8 mouse cellular contexts compared by ENCODE assay signal in the genomic region with DNA sequence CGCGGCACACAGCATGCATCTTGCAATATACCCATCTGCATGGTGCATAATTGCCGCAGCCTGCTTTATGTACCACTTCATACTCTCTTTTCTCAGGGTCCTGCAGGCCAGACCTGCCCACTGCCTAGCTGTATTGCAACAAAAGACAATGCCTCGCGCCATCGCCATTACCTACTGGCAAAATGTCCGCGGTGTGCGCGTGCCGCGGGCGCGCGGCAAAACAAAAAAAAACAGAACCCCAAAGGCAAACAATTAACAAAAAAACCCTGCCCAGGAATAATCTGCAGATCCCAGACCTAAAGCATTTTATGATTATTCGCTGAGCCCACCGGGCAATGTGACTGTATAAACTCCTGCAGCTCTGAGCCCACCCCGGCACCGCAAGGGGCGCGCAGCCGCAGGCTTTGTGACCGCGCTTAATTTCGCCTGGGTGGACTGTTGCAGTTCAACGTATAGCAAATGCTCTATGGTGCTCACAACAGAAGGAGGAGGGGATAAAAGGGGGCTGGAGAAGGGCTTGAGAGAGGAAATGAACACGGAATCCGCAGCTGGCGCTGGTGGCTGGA. TPM values are rescaled to one million over a fixed set of nuclear protein-coding genes. Genes with fewer than 3 reads are reported as not detected.
DNase-seq lines count a peak whose midpoint lies in the region; ATAC-seq and TF ChIP-seq lines count a peak whose summit lies in the region.

No protein-coding gene starts in this region.

- H3K27me3 ChIP-seq in erythroblast, embryonic 14.5 days (ENCODE audit: control insufficient read depth) = peaks cover 43% of the 10 kb centered on the region
- peaks cover 15% of the 10 kb centered on the region for H3K27me3 ChIP-seq in C2C12 (ENCODE audit: control insufficient read depth, insufficient read depth, insufficient read length)
- peaks cover 38% of the 10 kb centered on the region for H3K27me3 ChIP-seq in forebrain, embryonic 15.5 days
- peaks cover 40% of the 10 kb centered on the region for H3K27me3 ChIP-seq in liver, postnatal 0 days (ENCODE audit: insufficient read depth, low read length)

- peaks cover 59% of the 10 kb centered on the region for H3K9me3 ChIP-seq in erythroblast, embryonic 14.5 days (ENCODE audit: control insufficient read depth, low read length)
- peaks cover 9% of the 10 kb centered on the region for H3K9me3 ChIP-seq in forebrain, embryonic 15.5 days
- H3K9me3 ChIP-seq in liver, postnatal 0 days (ENCODE audit: low read length) = peaks cover 16% of the 10 kb centered on the region

- H3ac ChIP-seq in C2C12 (ENCODE audit: control insufficient read depth, insufficient read length, low read depth) = peak overlapping the region; percentile 30

- H3K4me1 ChIP-seq in erythroblast, embryonic 14.5 days (ENCODE audit: control insufficient read depth) = peaks cover 72% of the 10 kb centered on the region
- H3K4me1 ChIP-seq in forebrain, embryonic 15.5 days = peaks cover 61% of the 10 kb centered on the region
- H3K4me1 ChIP-seq in liver, postnatal 0 days (ENCODE audit: insufficient read depth) = no peaks in the 10 kb centered on the region

- no peak for TF ChIP-seq CTCF in C2C12 (IDR thresholded peaks at IDR 0.05; ENCODE audit: control insufficient read depth, insufficient read depth, insufficient read length)
- no peak for TF ChIP-seq CTCF in liver, postnatal 0 days (IDR thresholded peaks at IDR 0.05; ENCODE audit: low read depth)

- TF ChIP-seq EP300 in liver, postnatal 0 days (IDR thresholded peaks at IDR 0.05; ENCODE audit: low read depth) = no peak

- H3K36me3 ChIP-seq in erythroblast, embryonic 14.5 days (ENCODE audit: control insufficient read depth) = peaks cover 17% of the 10 kb centered on the region
- no peaks in the 10 kb centered on the region for H3K36me3 ChIP-seq in C2C12 (ENCODE audit: control insufficient read depth, insufficient read depth)
- H3K36me3 ChIP-seq in forebrain, embryonic 15.5 days = no peaks in the 10 kb centered on the region
- H3K36me3 ChIP-seq in liver, postnatal 0 days (replicated peaks; ENCODE audit: insufficient read depth, low read length) = no peaks in the 10 kb centered on the region

- WGBS in forebrain, embryonic 15.5 days = 50% methylated on average over 29 of the region's 29 CpGs
- 53% methylated on average over 29 of the region's 29 CpGs for WGBS in liver, postnatal 0 days (ENCODE audit: insufficient replicate concordance)

- peak overlapping the region; percentile 75 for H3K4me3 ChIP-seq in erythroblast, embryonic 14.5 days (replicated peaks)
- H3K4me3 ChIP-seq in C2C12 (ENCODE audit: insufficient read depth, poor library complexity, severe bottlenecking) = peak overlapping the region; percentile 14
- H3K4me3 ChIP-seq in forebrain, embryonic 15.5 days = peak overlapping the region; percentile 67
- peak overlapping the region; percentile 65 for H3K4me3 ChIP-seq in liver, postnatal 0 days (ENCODE audit: low read depth, low read length)

- H3K27ac ChIP-seq in forebrain, embryonic 15.5 days (replicated peaks) = no peak overlapping the region
- no peak overlapping the region for H3K27ac ChIP-seq in liver, postnatal 0 days (ENCODE audit: low read depth)

- H3K79me2 ChIP-seq in C2C12 (ENCODE audit: control insufficient read depth, insufficient read depth) = peaks cover 42% of the 10 kb centered on the region

- ATAC-seq in erythroblast, adult 5-6 weeks (replicated peaks; ENCODE audit: low FRiP score, poor library complexity, severe bottlenecking) = no peak
- ATAC-seq in forebrain, embryonic 15.5 days (replicated peaks) = no peak
- ATAC-seq in liver, postnatal 0 days = no peak

- 0 out of 2 replicates have a peak overlapping the region, but pooled peaks have one; percentile 22 for H3K9ac ChIP-seq in forebrain, embryonic 15.5 days (replicated peaks)
- no peak overlapping the region; the same call in 1 of the 2 replicates for H3K9ac ChIP-seq in liver, postnatal 0 days (replicated peaks)

- H3K79me3 ChIP-seq in C2C12 (ENCODE audit: low read depth) = peaks cover 36% of the 10 kb centered on the region

- intact Hi-C loops in left cerebral cortex, postnatal 10 days (cut with DNase I) = loop anchor here (2.0 to 5.0 kb wide), 2 partner anchors 219 to 709 kb away; a partner anchor contains a TSS

- H3K4me2 ChIP-seq in forebrain, embryonic 15.5 days (replicated peaks) = peak overlapping the region; percentile 62
- H3K4me2 ChIP-seq in liver, postnatal 0 days (ENCODE audit: low read depth, low read length) = peak overlapping the region; percentile 67

- no peak for DNase-seq in liver, postnatal 0 days
- no peak for DNase-seq in natural killer cell, adult 2 months (ENCODE audit: low spot score in 2 of 2)
- DNase-seq in left cerebral cortex, postnatal 10 days (ENCODE audit: extremely low spot score in 1 of 2, low spot score in 2 of 2) = no peak
- DNase-seq in frontal cortex, postnatal 36 days (ENCODE audit: low spot score in 2 of 2) = no peak

TF ChIP-seq in C2C12, 6 proteins besides CTCF, POLR2A, EP300 and RAD21:
- no peak for TF ChIP-seq CEBPB (IDR thresholded peaks at IDR 0.05; ENCODE audit: low read depth)
- TF ChIP-seq MAX (IDR thresholded peaks at IDR 0.05) = no peak
- no peak for TF ChIP-seq USF1 (IDR thresholded peaks at IDR 0.05; ENCODE audit: low read depth)
- TF ChIP-seq MYOG (IDR thresholded peaks at IDR 0.05; ENCODE audit: control insufficient read depth, extremely low read depth, insufficient read length) = no peak
- TF ChIP-seq MYOD1 (IDR thresholded peaks at IDR 0.05; ENCODE audit: control insufficient read depth, insufficient read length, low read depth) = no peak
- no peak for TF ChIP-seq FOSL1 (IDR thresholded peaks at IDR 0.05; ENCODE audit: insufficient read depth, low read length, poor library complexity, severe bottlenecking)

RNA-seq across cellular contexts. Expression of a gene that starts 11.9 kb away (rescaled TPM):
- polyA plus RNA-seq in erythroblast, embryonic 14.5 days (2012) = 73.8 and 74.5 TPM in 2 replicates
- 236 and 242 TPM in 2 replicates for total RNA-seq in erythroblast, adult 5-6 weeks (2015; ENCODE audit: low replicate concordance)
- total RNA-seq in erythroblast, adult 5-6 weeks (2017; ENCODE audit: low replicate concordance) = 156 and 162 TPM in 2 replicates
- polyA plus RNA-seq in C2C12 (2012; fragmentation: generic; extraction: Trizol) = 1,078 TPM
- 1,144 and 1,250 TPM in 2 replicates for polyA plus RNA-seq in forebrain, embryonic 15.5 days (2015; fragmentation: Nextera tagmentation; extraction: Ambion mirVana)
- 332 and 343 TPM in 2 replicates for polyA plus RNA-seq in liver, postnatal 0 days (2015; fragmentation: Nextera tagmentation; extraction: Ambion mirVana)
- 1,000 to 10,000 TPM; 1,952 to 1,966 TPM for total RNA-seq in left cerebral cortex, postnatal 10 days (2021)

RNA-seq across cellular contexts. Expression of a gene that starts 50.5 kb away (rescaled TPM):
- polyA plus RNA-seq in erythroblast, embryonic 14.5 days (2012) = 0.03 and 0.27 TPM in 2 replicates
- total RNA-seq in erythroblast, adult 5-6 weeks (2015; ENCODE audit: low replicate concordance) = not detected in 2 replicates
- 0.43 and 8.5 TPM in 2 replicates for total RNA-seq in erythroblast, adult 5-6 weeks (2017; ENCODE audit: low replicate concordance)
- polyA plus RNA-seq in C2C12 (2012; fragmentation: generic; extraction: Trizol) = 2.9 TPM
- polyA plus RNA-seq in forebrain, embryonic 15.5 days (2015; fragmentation: Nextera tagmentation; extraction: Ambion mirVana) = 6.7 and 7.5 TPM in 2 replicates
- 1.3 and 2.9 TPM in 2 replicates for polyA plus RNA-seq in liver, postnatal 0 days (2015; fragmentation: Nextera tagmentation; extraction: Ambion mirVana)
- 1 to 10 TPM; 2.2 to 2.6 TPM for total RNA-seq in left cerebral cortex, postnatal 10 days (2021)

Comparison
In these comparisons a context has a peak if more than half of its experiments do, and no peak if none do; other contexts are left out.
1. H3K4me3 ChIP-seq: peak in every context shown above with its lines; median percentile 75 in erythroblast, embryonic 14.5 days; 67 in forebrain, embryonic 15.5 days; 65 in liver, postnatal 0 days; 14 in C2C12.